Comparison of ENCODE assay signal across 23 mouse cellular contexts in genomic region chr5:55174839-55175238, GRCm38 (mm10).
DNase-seq lines count a peak whose midpoint lies in the region; ATAC-seq and TF ChIP-seq lines count a peak whose summit lies in the region.
"Had no signal": no experiment of that assay in that cellular context is flagged by ENCODE, and none has a peak within 500 bp of the region (broad histone marks: within the 10 kb centered on the region; RNA-seq: fewer than 3 reads in every experiment).

No protein-coding gene starts in this region.

- H3K27ac ChIP-seq in midbrain, embryonic 15.5 days: no peak overlapping the region
- H3K27ac ChIP-seq in midbrain, postnatal 0 days (ENCODE audit: low read depth, low read length): no peak overlapping the region
- H3K27ac ChIP-seq: embryonic facial prominence, embryonic 13.5 days; embryonic facial prominence, embryonic 15.5 days; forebrain, embryonic 13.5 days; forebrain, embryonic 15.5 days had no signal

- no peak for TF ChIP-seq POLR2A in brain, embryonic 14.5 days (IDR thresholded peaks at IDR 0.05; ENCODE audit: borderline replicate concordance, extremely low read depth, insufficient read depth, insufficient read length, poor library complexity, severe bottlenecking)

- peak; percentile 83 for ATAC-seq in midbrain, embryonic 15.5 days (replicated peaks)
- no peak for ATAC-seq in midbrain, postnatal 0 days (ENCODE audit: low FRiP score)
- ATAC-seq: forebrain, embryonic 13.5 days; forebrain, embryonic 15.5 days; forebrain, postnatal 0 days had no signal

- H3K27me3 ChIP-seq in midbrain, embryonic 15.5 days (replicated peaks): no peaks in the 10 kb centered on the region
- H3K27me3 ChIP-seq in midbrain, postnatal 0 days (ENCODE audit: insufficient read depth, low read length): no peaks in the 10 kb centered on the region
- H3K27me3 ChIP-seq: embryonic facial prominence, embryonic 13.5 days; embryonic facial prominence, embryonic 15.5 days; forebrain, embryonic 13.5 days; forebrain, embryonic 15.5 days had no signal

- H3K9ac ChIP-seq in midbrain, embryonic 15.5 days: no peak overlapping the region
- no peak overlapping the region for H3K9ac ChIP-seq in midbrain, postnatal 0 days (replicated peaks; ENCODE audit: low read length, poor library complexity, severe bottlenecking)
- H3K9ac ChIP-seq: embryonic facial prominence, embryonic 13.5 days; embryonic facial prominence, embryonic 15.5 days; forebrain, embryonic 13.5 days; forebrain, embryonic 15.5 days; forebrain, postnatal 0 days had no signal

- no peak for DNase-seq in midbrain, postnatal 0 days (ENCODE audit: low spot score)
- DNase-seq in brain, adult 2 months (ENCODE audit: low read depth, low spot score): peak; percentile 0
- peak; percentile 14 for DNase-seq in brain, embryonic 14.5 days (ENCODE audit: low read depth)
- DNase-seq in retina, postnatal 1 day: peak; percentile 7
- no peak for DNase-seq in kidney, postnatal 10 days
- no peak for DNase-seq in urinary bladder, postnatal 36 days (ENCODE audit: low spot score in 2 of 2)
- DNase-seq: adrenal gland, adult 2 months; adrenal gland, postnatal 10 days; adrenal gland, postnatal 25 days; cerebellum, adult 11 months; cerebellum, adult 18-20 months; cerebellum, adult 8-10 months; cerebellum, adult 9-11 months; cerebellum, postnatal 14 days; cerebellum, postnatal 36 days; embryo, embryonic 11 days; forebrain, postnatal 0 days had no signal

- 68% methylated on average over 1 of the region's 1 CpGs for WGBS in midbrain, embryonic 15.5 days
- 45% methylated on average over 1 of the region's 1 CpGs for WGBS in midbrain, postnatal 0 days

- H3K9me3 ChIP-seq in midbrain, embryonic 15.5 days: no peaks in the 10 kb centered on the region
- H3K9me3 ChIP-seq in midbrain, postnatal 0 days (ENCODE audit: low read length): no peaks in the 10 kb centered on the region
- H3K9me3 ChIP-seq: embryonic facial prominence, embryonic 13.5 days; embryonic facial prominence, embryonic 15.5 days; forebrain, embryonic 13.5 days; forebrain, embryonic 15.5 days had no signal

- no peak overlapping the region for H3K4me2 ChIP-seq in midbrain, embryonic 15.5 days
- H3K4me2 ChIP-seq in midbrain, postnatal 0 days (ENCODE audit: low read depth, low read length, poor library complexity, severe bottlenecking): no peak overlapping the region
- H3K4me2 ChIP-seq: embryonic facial prominence, embryonic 13.5 days; embryonic facial prominence, embryonic 15.5 days; forebrain, embryonic 13.5 days; forebrain, embryonic 15.5 days had no signal

- H3K36me3 ChIP-seq in midbrain, embryonic 15.5 days (replicated peaks): no peaks in the 10 kb centered on the region
- no peaks in the 10 kb centered on the region for H3K36me3 ChIP-seq in midbrain, postnatal 0 days (ENCODE audit: insufficient read depth, low read length)
- H3K36me3 ChIP-seq: embryonic facial prominence, embryonic 13.5 days; embryonic facial prominence, embryonic 15.5 days; forebrain, embryonic 15.5 days had no signal

- H3K4me1 ChIP-seq in midbrain, embryonic 15.5 days: no peaks in the 10 kb centered on the region
- H3K4me1 ChIP-seq in midbrain, postnatal 0 days (ENCODE audit: insufficient read depth, low read length): no peaks in the 10 kb centered on the region
- H3K4me1 ChIP-seq: embryonic facial prominence, embryonic 13.5 days; embryonic facial prominence, embryonic 15.5 days; forebrain, embryonic 13.5 days; forebrain, embryonic 15.5 days had no signal

- no peak for TF ChIP-seq CTCF in midbrain, postnatal 0 days (IDR thresholded peaks at IDR 0.05)
- TF ChIP-seq CTCF in brain, embryonic 14.5 days (IDR thresholded peaks at IDR 0.05; ENCODE audit: borderline replicate concordance, extremely low read depth, insufficient read depth, insufficient read length): no peak

- H3K4me3 ChIP-seq in midbrain, embryonic 15.5 days: no peak overlapping the region
- no peak overlapping the region for H3K4me3 ChIP-seq in midbrain, postnatal 0 days (ENCODE audit: low read depth, low read length)
- H3K4me3 ChIP-seq: embryonic facial prominence, embryonic 13.5 days; embryonic facial prominence, embryonic 15.5 days; erythroblast, embryonic 14.5 days; forebrain, embryonic 13.5 days; forebrain, embryonic 15.5 days had no signal

Comparison
In these comparisons a context has a peak if more than half of its experiments do, and no peak if none do; other contexts are left out.
1. DNase-seq: peak in brain, adult 2 months (single experiment), brain, embryonic 14.5 days (single experiment) and retina, postnatal 1 day (single experiment); none in midbrain, postnatal 0 days (single experiment), kidney, postnatal 10 days (single experiment) and urinary bladder, postnatal 36 days (0 of 2).